Mouse (Mus musculus) splenic B cell, adult 2 months (primary cell): ENCODE measurements around the gene Etv3.

ENCODE experiments used
- DNase-seq: peaks from one replicate; pipeline ENCODE4 v3.0.0-alpha.2; 2011; ENCODE audit warnings: low read depth, low spot score
- H3K27me3 ChIP-seq: 2 replicates; pipeline ENCODE4 v1.6.1; 2012; ENCODE audit warnings: mild to moderate bottlenecking, low read length, moderate library complexity, mixed read lengths; ENCODE audit not compliant: control insufficient read depth, poor library complexity, insufficient read depth, severe bottlenecking
- H3K36me3 ChIP-seq: 2 replicates; pipeline ENCODE4 v1.6.1; 2012; ENCODE audit warnings: mild to moderate bottlenecking, low read length, moderate library complexity, mixed read lengths; ENCODE audit not compliant: control insufficient read depth, poor library complexity, insufficient read depth, severe bottlenecking

The Etv3 gene

GRCm38 (mm10) chr3:87560156-87560555, 34.9 kb downstream of the Etv3 start:
- H3K36me3 ChIP-seq = no peaks in the 10 kb centered on the region
- H3K27me3 ChIP-seq = no peaks in the 10 kb centered on the region
- DNase-seq = peak; percentile 46

GRCm38 (mm10) chr3:87561434-87561833, 36.2 kb downstream of the Etv3 start:
- no peak for DNase-seq
- Histone ChIP-seq H3K36me3 (no peaks in the 10 kb centered on the region), H3K27me3 (no peaks in the 10 kb centered on the region)

- Histone ChIP-seq H3K36me3 (no peaks in the 10 kb centered on the region), H3K27me3 (no peaks in the 10 kb centered on the region)
- DNase-seq = peak; percentile 91
Measured at GRCm38 (mm10) chr3:87562370-87562769, 37.2 kb downstream of the Etv3 start.

GRCm38 (mm10) chr3:87563466-87563865, 38.3 kb downstream of the Etv3 start:
- Histone ChIP-seq H3K27me3 (no peaks in the 10 kb centered on the region), H3K36me3 (no peaks in the 10 kb centered on the region)
- no peak for DNase-seq

- no peak for DNase-seq
- H3K36me3 ChIP-seq = no peaks in the 10 kb centered on the region
- no peaks in the 10 kb centered on the region for H3K27me3 ChIP-seq
Measured at GRCm38 (mm10) chr3:87565623-87566022, 40.4 kb downstream of the Etv3 start.

- Histone ChIP-seq H3K36me3 (no peaks in the 10 kb centered on the region), H3K27me3 (no peaks in the 10 kb centered on the region)
- DNase-seq = peak; percentile 84
Measured at GRCm38 (mm10) chr3:87566066-87566465, 40.9 kb downstream of the Etv3 start.

- Histone ChIP-seq H3K36me3 (no peaks in the 10 kb centered on the region), H3K27me3 (no peaks in the 10 kb centered on the region)
- DNase-seq = no peak
Measured at GRCm38 (mm10) chr3:87567497-87567896, 42.3 kb downstream of the Etv3 start.

GRCm38 (mm10) chr3:87568681-87569080, 43.5 kb downstream of the Etv3 start:
- no peak for DNase-seq
- no peaks in the 10 kb centered on the region for H3K27me3 ChIP-seq
- H3K36me3 ChIP-seq = no peaks in the 10 kb centered on the region

- Histone ChIP-seq H3K27me3 (no peaks in the 10 kb centered on the region), H3K36me3 (no peaks in the 10 kb centered on the region)
- DNase-seq = peak; percentile 28
Measured at GRCm38 (mm10) chr3:87575766-87576165, 50.6 kb downstream of the Etv3 start.

GRCm38 (mm10) chr3:87582259-87582658, 57.1 kb downstream of the Etv3 start:
- no peak for DNase-seq
- Histone ChIP-seq H3K36me3 (no peaks in the 10 kb centered on the region), H3K27me3 (no peaks in the 10 kb centered on the region)
